Mouse (Mus musculus) ES-CJ7 (cell line): ENCODE measurements around the gene Atg7.
A peak's percentile ranks its signal among the peaks of the same experiment; 100 is the strongest.
"Not testable (repeated sequence)": the region's sequence is repeated elsewhere in the genome, so short reads cannot be mapped to it uniquely, and the experiment has no call there.

ENCODE experiments used
- DNase-seq: peaks from one replicate; pipeline ENCODE4 v3.0.0; 2011; ENCODE audit warnings: low read depth, low spot score

Atg7 gene

GRCm38 (mm10) chr6:114876546-114876945, 233.6 kb downstream of the Atg7 start:
- no peak for DNase-seq

- DNase-seq: no peak
These were observed 236.1 kb downstream of the Atg7 start for GRCm38 (mm10) chr6:114878841-114879520.

- DNase-seq: no peak
These were observed 237.9 kb downstream of the Atg7 start for GRCm38 (mm10) chr6:114880798-114881197.

GRCm38 (mm10) chr6:114882212-114882611, 239.3 kb downstream of the Atg7 start:
- DNase-seq: no peak

- no peak for DNase-seq
These were observed 239.8 kb downstream of the Atg7 start for GRCm38 (mm10) chr6:114882675-114883074.

GRCm38 (mm10) chr6:114883261-114883740, 240.4 kb downstream of the Atg7 start:
- DNase-seq: no peak

GRCm38 (mm10) chr6:114885129-114885528, 242.2 kb downstream of the Atg7 start:
- no peak for DNase-seq

GRCm38 (mm10) chr6:114886012-114886411, 243.1 kb downstream of the Atg7 start:
- DNase-seq: no peak

- no peak for DNase-seq
These were observed 243.8 kb downstream of the Atg7 start for GRCm38 (mm10) chr6:114886504-114887361.

- DNase-seq: peak; percentile 84
These were observed 246.0 kb downstream of the Atg7 start for GRCm38 (mm10) chr6:114888922-114889321.

- not testable (repeated sequence) for DNase-seq
These were observed 247.1 kb downstream of the Atg7 start for GRCm38 (mm10) chr6:114889971-114890370.

- no peak for DNase-seq
These were observed 247.7 kb downstream of the Atg7 start for GRCm38 (mm10) chr6:114890411-114891115.

- DNase-seq: no peak
These were observed 248.4 kb downstream of the Atg7 start for GRCm38 (mm10) chr6:114891272-114891671.

GRCm38 (mm10) chr6:114891771-114892170, 248.9 kb downstream of the Atg7 start:
- DNase-seq: no peak

GRCm38 (mm10) chr6:114892363-114892762, 249.5 kb downstream of the Atg7 start:
- no peak for DNase-seq

- DNase-seq: no peak
These were observed 250.7 kb downstream of the Atg7 start for GRCm38 (mm10) chr6:114893427-114894209.

- DNase-seq: no peak
These were observed 251.7 kb downstream of the Atg7 start for GRCm38 (mm10) chr6:114894548-114895106.

GRCm38 (mm10) chr6:114895191-114895590, 252.3 kb downstream of the Atg7 start:
- no peak for DNase-seq

- no peak for DNase-seq
These were observed 253.4 kb downstream of the Atg7 start for GRCm38 (mm10) chr6:114896281-114896680.

GRCm38 (mm10) chr6:114898949-114899348, 256.1 kb downstream of the Atg7 start:
- DNase-seq: no peak

- no peak for DNase-seq
These were observed 256.8 kb downstream of the Atg7 start for GRCm38 (mm10) chr6:114899652-114900051.
